Mouse (Mus musculus) heart, adult 10 weeks (tissue): ENCODE data around the gene Arhgap42. TPM values are rescaled to one million over a fixed set of nuclear protein-coding genes. Genes with fewer than 3 reads are reported as not detected.

Source experiments
- polyA plus RNA-seq: library from polyadenylated mRNA; stranded (reverse); fragments of 350-450 nt; fragmentation: Illumina TruSeq; extraction: RNeasy Lipid Tissue Mini Kit (QIAGEN cat#74804); gene quantifications from one replicate; pipeline ENCODE4 v1.2.3, GENCODE M21; 2014; ENCODE audit warnings: low read depth, low replicate concordance

Arhgap42 gene
- polyA plus RNA-seq: 5.9 TPM

GRCm38 (mm10) chr9:9238438-9239391 is at the start of gene Arhgap42:
Gene Arhgap42 (minus strand): TSS chr9:9239101.

GRCm38 (mm10) chr9:8971491-8971890 is 267.4 kb downstream of the Arhgap42 start, which contains the start of gene Gm16485:
Gene Gm16485 (plus strand): TSS chr9:8971791.

